Mouse (Mus musculus) limb, embryonic 10.5 days (tissue): ENCODE measurements around the gene Abr. TPM values are rescaled to one million over a fixed set of nuclear protein-coding genes. Genes with fewer than 3 reads are reported as not detected.

Source experiments
- DNase-seq: peaks from one replicate; pipeline ENCODE4 v3.0.0-alpha.2; 2017; ENCODE audit warnings: low spot score
- H3K27ac ChIP-seq: fragments of 300-500 bp; sonication (generic); 2 replicates; pipeline ENCODE4 v1.5.1; 2016; ENCODE audit warnings: mild to moderate bottlenecking
- H3K27me3 ChIP-seq: fragments of 300-500 bp; sonication (generic); 2 replicates; pipeline ENCODE4 v1.6.1; 2016; ENCODE audit warnings: low read depth, mild to moderate bottlenecking; ENCODE audit not compliant: poor library complexity, severe bottlenecking
- H3K36me3 ChIP-seq: fragments of 300-500 bp; sonication (generic); 2 replicates; pipeline ENCODE4 v1.6.1; 2016; ENCODE audit warnings: mild to moderate bottlenecking, moderate library complexity
- H3K4me1 ChIP-seq: fragments of 300-500 bp; sonication (generic); 2 replicates; pipeline ENCODE4 v1.6.1; 2016
- H3K4me3 ChIP-seq: fragments of 300-500 bp; sonication (generic); 2 replicates; pipeline ENCODE4 v1.5.1; 2016; ENCODE audit warnings: mild to moderate bottlenecking, moderate library complexity
- H3K9me3 ChIP-seq: fragments of 300-500 bp; sonication (generic); replicated peaks from 2 replicates; pipeline ENCODE4 v1.6.1; 2016; ENCODE audit warnings: mild to moderate bottlenecking
- WGBS: fragments of 180-500 bp; shearing (Covaris S2); methylation state at CpG from one replicate; pipeline ENCODE4 v1.1.7; 2016; 5-methylcytosine and 5-hydroxymethylcytosine counted together
- polyA plus RNA-seq: library from polyadenylated mRNA; unstranded; fragments of >200 nt; fragmentation: Nextera tagmentation; extraction: Ambion mirVana; gene quantifications from 2 replicates; pipeline ENCODE4 v1.2.1, GENCODE M21; 2016

The Abr gene
- polyA plus RNA-seq, 1 experiment from 2014 or later: 53.7 TPM

DNA sequence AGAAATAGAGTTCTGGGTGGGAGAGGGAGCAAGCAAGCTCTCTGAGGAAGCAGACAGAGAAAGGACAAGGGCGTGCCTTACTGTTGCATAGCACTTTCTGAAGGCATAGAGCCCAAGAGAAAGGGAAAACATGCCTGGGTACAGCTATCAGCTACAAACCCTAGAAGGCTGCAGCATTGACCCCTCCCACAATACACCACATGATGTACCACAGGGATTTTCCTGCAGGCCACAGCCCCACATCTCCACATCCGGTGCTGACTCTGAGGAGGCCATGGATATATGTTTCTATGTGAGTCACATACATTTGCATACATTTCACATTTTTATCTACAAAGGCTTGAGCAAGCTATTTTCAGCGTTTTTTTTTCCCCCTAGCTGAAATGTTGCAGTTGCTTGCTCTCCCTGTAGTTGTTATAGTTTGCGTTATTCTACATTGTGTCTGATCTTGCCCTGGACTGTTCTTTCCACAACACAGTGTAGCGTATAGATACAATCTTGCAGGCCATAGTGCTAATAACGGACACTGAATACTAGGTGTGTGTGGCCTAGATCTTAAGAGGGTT lies 49.2 kb downstream of the Abr start:
- no peak overlapping the region for H3K4me3 ChIP-seq
- WGBS: 88% methylated on average over 6 of the region's 6 CpGs
- peaks cover 51% of the 10 kb centered on the region for H3K4me1 ChIP-seq
- H3K9me3 ChIP-seq: no peaks in the 10 kb centered on the region
- no peaks in the 10 kb centered on the region for H3K36me3 ChIP-seq
- H3K27me3 ChIP-seq: peaks cover 33% of the 10 kb centered on the region
- H3K27ac ChIP-seq: no peak overlapping the region
- no peak for DNase-seq

DNA sequence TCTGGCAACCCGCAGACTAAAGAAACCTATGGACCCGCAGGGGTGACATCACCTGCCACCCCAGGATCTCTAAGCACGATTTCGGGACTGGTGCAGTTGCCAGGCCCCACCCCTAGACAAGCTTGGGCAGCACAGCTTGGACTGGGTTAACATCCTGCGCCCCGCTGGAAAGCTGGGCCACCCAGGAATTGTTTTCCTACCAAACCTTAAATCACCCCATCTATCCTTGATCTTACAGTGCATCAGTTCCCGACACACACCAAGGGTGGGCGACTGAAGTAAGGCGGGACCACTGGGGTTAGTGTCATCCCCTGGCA lies 50.5 kb downstream of the Abr start:
- Histone ChIP-seq H3K36me3 (no peaks in the 10 kb centered on the region), H3K27me3 (peaks cover 33% of the 10 kb centered on the region), H3K4me1 (peaks cover 44% of the 10 kb centered on the region), H3K9me3 (no peaks in the 10 kb centered on the region), H3K4me3 (peak overlapping the region; percentile 86), H3K27ac (peak overlapping the region; percentile 93)
- DNase-seq: no peak
- WGBS: 3% methylated on average over 9 of the region's 9 CpGs

DNA sequence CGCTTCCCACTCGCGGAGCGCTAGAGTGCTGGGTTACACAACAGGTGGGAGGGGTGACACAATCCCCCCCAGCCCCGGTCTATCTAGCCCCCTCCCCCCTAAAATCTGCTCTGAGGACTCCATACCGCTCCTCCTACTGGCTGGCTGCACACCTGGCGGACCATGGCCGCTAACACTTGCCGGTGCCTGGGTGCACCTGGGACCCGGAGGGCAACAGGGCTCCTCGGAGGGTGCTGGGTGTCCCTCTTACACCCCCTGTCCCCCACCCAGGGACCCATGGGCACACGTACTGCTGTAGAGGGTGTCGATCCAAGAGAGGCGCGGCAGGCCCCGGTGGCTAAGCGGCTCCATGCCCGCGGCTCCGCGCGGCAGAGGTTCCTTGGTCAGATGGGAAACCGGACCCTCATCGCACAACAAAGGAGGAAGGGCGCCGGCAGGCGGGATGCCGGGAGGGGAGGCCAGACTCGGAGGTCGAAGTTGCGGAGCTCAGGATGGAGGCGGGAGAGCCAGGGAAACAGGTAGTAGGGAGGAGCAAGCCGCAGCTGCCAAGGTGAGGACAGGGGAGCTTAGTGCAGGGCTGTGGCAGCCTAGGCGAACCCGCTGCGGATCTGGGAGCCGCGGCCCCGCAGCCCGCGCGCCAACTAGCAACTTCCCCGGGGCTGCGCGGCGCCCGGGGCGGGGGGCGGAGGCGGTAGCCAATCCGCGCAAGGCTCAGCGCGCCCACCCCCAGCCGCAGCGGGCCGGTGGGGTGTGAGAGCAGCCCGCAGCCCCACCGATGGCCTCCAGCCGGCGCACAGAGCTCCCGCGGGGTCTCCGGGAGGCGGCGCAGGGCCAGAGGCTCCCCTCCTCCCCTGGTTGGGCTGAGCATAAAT lies 51.1 kb downstream of the Abr start:
- peak overlapping the region; percentile 93 for H3K27ac ChIP-seq
- under 1% methylated on average over 63 of the region's 66 CpGs for WGBS
- H3K4me1 ChIP-seq: peaks cover 50% of the 10 kb centered on the region
- H3K9me3 ChIP-seq: no peaks in the 10 kb centered on the region
- peaks cover 33% of the 10 kb centered on the region for H3K27me3 ChIP-seq
- DNase-seq: peak; percentile 82
- H3K4me3 ChIP-seq: peak overlapping the region; percentile 86
- no peaks in the 10 kb centered on the region for H3K36me3 ChIP-seq

DNA sequence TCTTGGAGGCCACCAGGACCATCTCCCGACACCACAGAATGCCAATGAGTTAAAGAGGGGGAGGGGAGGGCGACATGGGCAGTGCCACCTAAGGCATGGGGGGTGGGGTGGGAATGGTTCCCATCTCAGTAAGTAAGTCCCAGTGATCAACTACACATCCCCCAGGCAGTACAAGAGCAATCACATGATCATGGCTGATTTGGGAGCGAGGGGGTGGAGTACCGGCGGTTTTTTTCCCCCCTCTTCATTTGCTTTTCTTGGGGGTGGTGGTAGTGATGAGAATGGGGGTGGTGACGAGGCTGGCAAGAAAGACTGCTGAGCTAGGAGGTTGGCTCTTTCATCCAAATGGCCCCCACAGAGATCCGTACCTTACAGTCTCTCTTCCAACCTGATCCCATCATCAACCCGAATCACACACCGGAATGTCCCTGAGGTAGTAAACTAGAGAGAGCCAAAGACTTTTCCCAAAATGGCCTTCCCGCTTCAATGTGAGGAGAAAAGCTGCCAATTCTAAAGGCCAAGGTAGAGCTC lies 51.8 kb downstream of the Abr start:
- 6% methylated on average over 10 of the region's 10 CpGs for WGBS
- Histone ChIP-seq H3K36me3 (no peaks in the 10 kb centered on the region), H3K27ac (peak overlapping the region; percentile 93), H3K4me1 (peaks cover 53% of the 10 kb centered on the region), H3K9me3 (no peaks in the 10 kb centered on the region), H3K4me3 (peak overlapping the region; percentile 86), H3K27me3 (peaks cover 33% of the 10 kb centered on the region)
- DNase-seq: no peak

DNA sequence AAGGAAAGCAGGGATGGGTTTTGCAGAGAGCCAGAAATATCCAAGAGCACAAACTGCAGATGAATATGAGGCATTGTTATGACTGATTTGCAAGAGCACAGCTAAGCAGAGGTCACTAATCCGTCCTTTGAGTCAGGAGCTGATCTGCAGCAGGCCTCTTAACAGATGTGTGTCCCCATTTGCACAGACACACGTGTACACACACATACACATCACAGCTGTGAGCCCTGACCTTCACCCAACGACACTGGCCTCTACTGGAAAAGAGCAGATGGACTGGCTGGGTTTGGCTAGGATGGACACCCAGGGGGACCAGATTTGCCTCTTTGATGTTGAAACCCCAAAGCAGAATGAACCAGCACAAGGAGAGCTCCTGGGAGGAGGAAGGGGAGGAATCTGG lies 52.7 kb downstream of the Abr start:
- no peak for DNase-seq
- WGBS: 43% methylated on average over 3 of the region's 3 CpGs
- H3K4me3 ChIP-seq: peak overlapping the region; percentile 86
- 0 out of 2 replicates have a peak overlapping the region, but pooled peaks have one; percentile 93 for H3K27ac ChIP-seq
- peaks cover 33% of the 10 kb centered on the region for H3K27me3 ChIP-seq
- H3K36me3 ChIP-seq: 0 out of 2 replicates have a peak, but pooled peaks cover 2% of the 10 kb centered on the region
- no peaks in the 10 kb centered on the region for H3K9me3 ChIP-seq
- H3K4me1 ChIP-seq: peaks cover 58% of the 10 kb centered on the region

DNA sequence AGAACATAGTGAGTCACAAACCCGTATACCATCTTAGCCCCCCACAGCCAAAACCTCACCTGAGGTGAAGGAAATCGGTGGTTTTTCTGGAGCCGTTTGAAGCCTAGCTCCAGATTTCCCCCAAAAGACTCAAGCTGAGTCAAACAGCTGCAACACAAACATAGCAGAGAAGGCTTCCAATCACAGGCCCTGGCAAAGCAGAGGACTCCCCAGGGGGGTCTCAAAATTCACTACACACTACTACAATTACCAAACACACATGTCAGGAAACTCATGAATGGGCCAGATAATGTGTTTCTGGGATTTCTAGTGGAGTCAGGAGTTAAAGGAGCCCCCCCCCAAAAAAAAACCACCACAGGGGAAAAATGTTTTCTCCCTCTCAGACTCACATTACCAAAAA lies 56.0 kb downstream of the Abr start:
- WGBS: 68% methylated on average over 3 of the region's 3 CpGs
- Histone ChIP-seq H3K4me3 (no peak overlapping the region), H3K9me3 (no peaks in the 10 kb centered on the region), H3K27me3 (peaks cover 16% of the 10 kb centered on the region; the same call in 1 of the 2 replicates), H3K36me3 (peaks cover 10% of the 10 kb centered on the region), H3K27ac (no peak overlapping the region), H3K4me1 (peaks cover 71% of the 10 kb centered on the region)
- DNase-seq: no peak

DNA sequence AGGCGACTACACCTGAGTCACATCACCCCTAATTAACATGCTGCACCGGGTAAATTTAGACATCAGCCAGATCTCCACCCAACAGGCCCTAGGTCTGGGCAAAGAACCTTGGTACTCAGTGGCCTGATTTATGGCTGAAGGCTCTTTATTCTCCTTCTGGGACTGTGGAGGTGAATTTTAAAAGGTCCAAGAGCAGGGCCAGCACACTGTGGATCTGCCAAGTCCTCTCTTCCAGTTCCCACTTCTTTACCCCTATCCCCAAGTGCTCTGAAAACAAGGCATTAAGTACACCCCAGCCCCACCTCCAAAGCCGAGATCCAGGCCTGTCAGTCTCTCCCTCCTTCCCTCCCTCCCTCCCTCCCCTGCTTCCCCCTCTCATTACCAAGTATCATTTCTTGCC lies 59.5 kb downstream of the Abr start:
- 34% methylated on average over 3 of the region's 3 CpGs for WGBS
- Histone ChIP-seq H3K9me3 (no peaks in the 10 kb centered on the region), H3K36me3 (peaks cover 33% of the 10 kb centered on the region), H3K27me3 (no peaks in the 10 kb centered on the region), H3K4me3 (no peak overlapping the region), H3K4me1 (peaks cover 45% of the 10 kb centered on the region), H3K27ac (0 out of 2 replicates have a peak overlapping the region, but pooled peaks have one; percentile 19)
- no peak for DNase-seq

DNA sequence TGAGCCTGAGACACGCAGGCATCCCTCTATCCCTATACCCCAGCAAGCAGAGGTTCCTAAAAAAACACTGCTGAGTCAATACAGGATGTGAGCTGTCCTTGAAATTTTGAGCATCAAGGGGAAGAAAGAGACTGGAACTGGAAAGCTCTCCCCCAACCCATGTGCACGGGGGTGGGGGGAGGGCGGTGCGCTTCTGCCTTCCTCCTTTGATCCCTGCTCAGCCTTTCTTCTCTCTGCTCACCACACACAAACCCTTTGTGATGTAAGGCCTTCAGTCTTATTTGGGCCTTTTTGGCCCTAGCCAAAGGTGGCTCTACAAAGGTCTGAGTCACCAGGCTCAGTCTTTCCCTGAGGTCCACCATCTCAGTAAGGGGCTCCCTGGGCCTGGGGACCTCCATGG lies 59.9 kb downstream of the Abr start:
- H3K27me3 ChIP-seq: no peaks in the 10 kb centered on the region
- H3K4me3 ChIP-seq: no peak overlapping the region
- peaks cover 43% of the 10 kb centered on the region for H3K4me1 ChIP-seq
- no peak for DNase-seq
- H3K27ac ChIP-seq: 0 out of 2 replicates have a peak overlapping the region, but pooled peaks have one; percentile 19
- WGBS: 51% methylated on average over 4 of the region's 4 CpGs
- H3K9me3 ChIP-seq: no peaks in the 10 kb centered on the region
- peaks cover 33% of the 10 kb centered on the region for H3K36me3 ChIP-seq

DNA sequence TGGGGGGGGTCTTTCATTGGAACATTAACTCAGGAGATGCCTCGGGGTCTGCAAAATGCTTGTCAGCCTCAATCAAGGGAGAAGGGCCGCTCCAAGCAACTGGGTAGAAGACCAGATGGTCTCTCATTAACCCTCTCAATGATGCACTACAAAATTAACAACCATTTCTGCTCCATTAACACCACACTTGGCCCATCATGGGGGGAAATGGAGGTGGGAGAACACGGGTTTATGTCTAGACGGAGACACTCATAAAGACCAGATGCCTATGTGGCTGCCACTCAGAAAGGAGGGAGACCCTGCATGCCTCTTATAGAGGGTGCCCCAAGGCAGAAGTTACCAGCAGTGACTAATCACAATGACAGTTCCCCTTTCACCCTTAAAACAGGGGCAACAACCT lies 64.3 kb downstream of the Abr start:
- no peak for DNase-seq
- Histone ChIP-seq H3K27ac (no peak overlapping the region), H3K36me3 (peaks cover 24% of the 10 kb centered on the region), H3K9me3 (no peaks in the 10 kb centered on the region), H3K4me1 (peaks cover 26% of the 10 kb centered on the region), H3K27me3 (no peaks in the 10 kb centered on the region), H3K4me3 (no peak overlapping the region)
- 80% methylated on average over 4 of the region's 4 CpGs for WGBS

DNA sequence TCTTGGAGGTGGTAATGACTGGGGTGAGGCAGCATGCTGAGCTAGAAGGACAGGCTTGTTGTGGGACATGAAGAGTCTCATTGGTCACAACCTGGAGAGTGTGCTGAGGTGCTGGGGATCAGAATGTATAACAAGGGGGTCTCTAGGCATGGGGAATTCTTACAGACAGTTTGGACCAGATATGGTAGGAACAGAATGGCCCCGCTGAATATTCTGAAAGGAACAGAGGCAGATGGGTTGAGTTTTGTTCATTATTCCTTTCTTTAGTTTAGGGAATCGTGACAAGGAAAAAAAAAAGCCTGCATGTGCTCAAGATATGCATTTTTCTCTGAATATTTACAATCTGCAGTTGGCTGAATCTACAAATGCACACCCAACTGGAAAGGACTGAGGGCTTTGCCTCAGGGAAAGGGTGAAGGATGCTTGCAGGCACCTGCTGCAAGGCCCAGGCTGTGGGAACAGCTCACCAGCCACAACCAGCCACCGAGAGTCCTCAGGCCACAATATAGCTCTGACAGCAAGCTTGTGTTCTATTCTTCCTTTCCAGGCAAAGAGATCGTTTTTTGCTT lies 73.9 kb downstream of the Abr start:
- 92% methylated on average over 4 of the region's 4 CpGs for WGBS
- Histone ChIP-seq H3K27ac (no peak overlapping the region), H3K36me3 (peaks cover 14% of the 10 kb centered on the region), H3K4me1 (peaks cover 12% of the 10 kb centered on the region; the same call in 1 of the 2 replicates), H3K4me3 (no peak overlapping the region), H3K27me3 (no peaks in the 10 kb centered on the region), H3K9me3 (no peaks in the 10 kb centered on the region)
- DNase-seq: no peak

DNA sequence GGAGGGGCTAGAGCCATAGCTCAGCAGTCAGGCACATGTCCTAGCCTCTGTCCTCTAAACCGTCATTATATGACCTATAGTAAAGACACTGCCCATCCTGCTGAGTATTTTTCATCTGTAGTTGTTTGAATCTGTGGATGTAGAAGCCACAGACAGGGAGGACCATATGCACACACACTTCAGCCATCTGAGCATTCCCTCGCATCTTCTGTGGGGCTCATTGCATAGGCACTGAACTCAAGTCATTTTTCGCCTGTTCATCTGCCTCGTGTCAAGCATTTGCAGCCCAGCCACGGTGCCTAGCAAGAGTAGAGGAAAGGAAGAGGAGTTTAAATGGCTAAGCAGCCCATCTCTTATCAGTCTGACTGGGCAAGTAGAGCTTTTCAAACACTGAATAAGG lies 74.7 kb downstream of the Abr start:
- Histone ChIP-seq H3K27me3 (no peaks in the 10 kb centered on the region), H3K36me3 (peaks cover 18% of the 10 kb centered on the region), H3K4me3 (no peak overlapping the region), H3K27ac (peak overlapping the region; percentile 37; the same call in 1 of the 2 replicates), H3K4me1 (peaks cover 12% of the 10 kb centered on the region; the same call in 1 of the 2 replicates), H3K9me3 (no peaks in the 10 kb centered on the region)
- no peak for DNase-seq
- 70% methylated on average over 5 of the region's 5 CpGs for WGBS

DNA sequence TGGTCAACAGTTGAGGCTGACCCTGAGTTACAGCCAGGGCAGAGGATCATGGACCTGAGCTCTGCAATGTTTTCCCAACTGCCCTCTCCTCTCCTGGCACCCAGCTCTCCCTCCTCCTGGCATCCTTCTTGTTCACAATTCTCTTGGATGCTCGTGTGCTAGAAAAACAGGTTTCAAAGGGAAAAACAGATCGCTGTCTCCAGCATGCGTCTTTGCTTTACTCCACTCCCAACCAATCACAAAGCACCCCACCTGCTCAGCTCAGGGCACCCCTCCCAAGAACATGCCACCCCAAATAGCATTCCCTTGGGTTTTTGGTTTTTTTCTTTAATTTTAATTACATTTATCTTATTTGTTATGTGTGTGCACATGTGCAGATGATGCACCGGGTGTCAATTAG lies 75.7 kb downstream of the Abr start:
- peaks cover 12% of the 10 kb centered on the region; the same call in 1 of the 2 replicates for H3K4me1 ChIP-seq
- no peak for DNase-seq
- H3K4me3 ChIP-seq: no peak overlapping the region
- H3K27ac ChIP-seq: peak overlapping the region; percentile 16; the same call in 1 of the 2 replicates
- H3K36me3 ChIP-seq: peaks cover 18% of the 10 kb centered on the region
- H3K27me3 ChIP-seq: no peaks in the 10 kb centered on the region
- no peaks in the 10 kb centered on the region for H3K9me3 ChIP-seq
- WGBS: 74% methylated on average over 4 of the region's 4 CpGs

DNA sequence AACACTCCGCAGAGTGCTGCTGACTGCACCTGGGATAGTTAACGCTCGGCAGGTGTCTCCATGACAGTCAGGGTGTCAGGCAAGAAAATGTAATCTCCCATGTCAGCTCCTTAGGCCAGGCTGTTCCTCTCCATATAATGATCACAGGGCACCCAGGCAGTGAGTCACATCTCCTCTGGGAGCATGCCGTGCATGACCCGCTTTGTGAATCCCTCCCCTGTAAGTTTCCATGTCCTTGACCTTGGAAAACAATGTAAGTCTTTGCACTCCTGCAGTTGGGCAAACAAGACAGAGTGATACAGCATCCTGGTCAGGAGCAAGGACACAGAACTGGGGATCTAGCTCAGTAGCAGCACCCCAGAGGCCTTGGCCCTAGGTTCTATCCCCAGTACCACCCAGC lies 78.8 kb downstream of the Abr start:
- no peak for DNase-seq
- H3K9me3 ChIP-seq: no peaks in the 10 kb centered on the region
- no peak overlapping the region for H3K4me3 ChIP-seq
- H3K36me3 ChIP-seq: peaks cover 18% of the 10 kb centered on the region
- H3K27ac ChIP-seq: no peak overlapping the region
- no peaks in the 10 kb centered on the region for H3K27me3 ChIP-seq
- H3K4me1 ChIP-seq: peaks cover 12% of the 10 kb centered on the region; the same call in 1 of the 2 replicates
- 79% methylated on average over 5 of the region's 5 CpGs for WGBS
